Mouse (Mus musculus) T-helper 2 cell (primary cell): ENCODE data around the gene Fam169b.

Experiments
- in situ Hi-C: fragments of 300-600 bp; cut with MboI, MseI; formaldehyde crosslinking; loops from one replicate; pipeline ENCODE4 v1.15.1; 2025; ENCODE audit warnings: high pct_unique_total_duplicates

The Fam169b gene

DNA sequence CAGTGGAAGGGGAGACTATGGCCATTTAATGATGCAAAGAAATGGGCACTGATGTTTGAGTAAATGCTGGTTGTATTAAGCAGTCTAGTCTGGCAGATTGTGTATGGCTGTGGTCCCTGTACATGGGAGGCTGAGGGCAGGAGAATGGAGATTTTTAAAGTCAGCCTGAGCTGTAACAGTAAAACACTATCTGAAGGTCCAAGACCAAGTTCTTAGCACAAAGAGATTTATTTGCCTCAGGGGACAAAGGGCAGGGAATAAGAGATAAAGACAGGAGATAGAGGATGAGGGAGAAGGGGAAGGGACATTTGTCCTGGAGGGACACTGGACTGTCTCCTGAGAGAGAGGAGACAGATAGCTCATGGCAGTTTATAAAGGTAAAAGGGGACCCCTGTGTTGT, at the start of gene Fam169b:
TSS of gene Fam169b (plus strand) at position 325 of the 400 bp plus-strand sequence.
- in situ Hi-C loops, result no loop called here

DNA sequence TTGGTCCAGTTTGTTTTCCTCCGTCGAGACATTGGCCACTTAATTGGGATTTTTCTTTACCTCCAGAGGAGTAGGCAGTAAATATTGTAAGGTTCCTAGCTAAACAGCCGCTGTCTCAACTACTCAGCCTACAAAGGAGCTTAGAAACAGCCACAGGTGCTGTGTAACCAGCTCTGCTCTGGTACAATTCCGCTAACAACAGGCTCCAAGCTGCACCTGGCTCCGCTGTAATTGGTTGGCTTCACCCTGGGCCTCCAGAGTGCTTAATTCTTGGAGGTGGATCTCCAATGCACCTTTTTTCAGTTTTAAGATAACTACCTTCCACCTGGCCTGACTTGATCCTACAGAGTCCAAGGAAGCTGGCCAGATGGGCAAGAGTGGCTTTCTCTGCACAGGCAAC, 49.6 kb upstream of the Fam169b start:
- in situ Hi-C loops, result no loop called here

DNA sequence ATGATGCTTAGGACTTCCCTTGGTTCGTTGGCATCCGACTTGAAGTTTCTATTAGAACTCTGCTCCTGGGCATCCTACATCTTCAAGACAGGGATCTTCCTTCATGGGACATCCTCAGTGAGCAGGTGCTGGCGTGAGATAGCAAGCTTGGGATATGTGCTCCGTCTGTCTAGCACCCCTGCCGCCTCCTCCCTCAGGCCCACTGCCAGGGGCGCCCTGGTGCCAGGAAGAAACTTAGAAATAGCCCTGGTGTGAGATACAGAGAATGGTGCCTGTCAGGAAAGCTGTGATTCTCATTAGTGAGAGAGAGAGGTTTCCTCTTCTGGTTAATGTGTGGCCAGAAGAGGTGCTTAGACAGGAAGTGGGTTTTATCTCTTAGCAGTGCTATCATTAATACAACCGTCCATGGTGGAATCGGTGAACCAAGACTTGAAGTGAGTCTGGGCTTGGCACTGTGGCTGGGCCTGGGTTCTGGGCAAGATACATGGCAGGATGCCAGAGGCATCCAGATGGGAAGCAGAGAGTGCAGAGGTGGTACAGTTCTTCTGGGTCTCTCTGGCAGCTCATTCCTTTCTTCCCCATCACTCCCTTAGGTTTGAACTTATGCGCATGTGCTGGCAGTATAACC, 48.1 kb upstream of the Fam169b start:
- in situ Hi-C loops, result no loop called here

DNA sequence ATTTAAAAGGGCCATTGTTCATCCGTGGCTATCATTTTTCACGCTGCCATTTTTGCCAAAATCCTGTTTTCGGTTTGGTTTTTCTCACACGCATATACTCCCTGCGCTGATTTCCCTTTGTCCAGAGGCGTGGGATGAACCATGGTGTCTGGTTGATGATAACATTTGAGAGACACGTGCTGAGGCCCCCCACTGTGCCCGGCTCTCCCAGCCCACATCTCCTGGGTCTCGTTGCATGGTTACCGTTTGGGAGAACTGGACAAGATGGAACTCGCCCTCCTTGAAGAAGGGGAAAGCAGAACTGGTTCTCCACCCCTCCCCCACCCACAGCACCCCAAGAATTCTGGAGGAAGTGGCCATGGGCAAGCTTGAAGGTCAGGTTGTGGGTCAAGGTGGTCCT, 46.6 kb upstream of the Fam169b start:
- in situ Hi-C loops, result no loop called here

DNA sequence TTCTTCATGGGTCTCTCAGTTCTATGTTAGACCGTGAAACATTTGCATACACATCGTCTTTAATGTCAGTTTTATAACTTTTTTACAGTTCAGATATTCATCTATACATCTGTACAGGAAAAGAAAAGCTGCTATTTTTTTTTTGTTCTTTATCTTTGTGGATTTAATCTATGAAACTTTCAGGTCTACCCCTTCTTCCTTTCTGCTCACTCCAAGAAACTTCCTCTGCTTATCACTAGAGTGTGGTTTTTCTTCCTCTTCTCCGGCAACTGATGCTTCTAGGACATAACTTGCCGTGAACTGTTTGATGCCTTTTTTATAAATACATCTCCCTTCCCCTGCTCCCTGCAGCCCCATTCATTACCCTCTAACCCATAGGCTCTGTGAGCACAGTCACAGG, 46.0 kb upstream of the Fam169b start:
- in situ Hi-C loops, result no loop called here

DNA sequence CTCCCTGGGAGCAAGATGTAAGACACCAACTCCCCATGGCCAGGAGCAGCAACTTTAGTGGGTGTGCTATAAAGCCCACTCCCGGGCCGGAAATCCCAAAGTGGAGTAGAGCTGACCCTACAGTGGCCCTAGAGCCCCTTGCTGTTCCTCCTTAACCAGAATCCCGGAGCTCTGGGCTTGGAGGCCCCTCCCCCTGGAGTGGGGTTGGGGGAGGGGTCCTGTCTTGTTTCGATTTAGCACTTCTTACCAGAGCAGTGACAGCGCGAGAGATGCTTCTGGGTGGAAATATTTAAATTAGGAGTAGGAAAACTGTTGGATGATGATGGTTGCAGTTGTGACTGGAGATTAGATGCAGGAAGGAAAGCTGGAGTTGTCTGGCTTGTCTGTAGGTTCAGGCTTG, 45.1 kb upstream of the Fam169b start:
- in situ Hi-C loops, result no loop called here

DNA sequence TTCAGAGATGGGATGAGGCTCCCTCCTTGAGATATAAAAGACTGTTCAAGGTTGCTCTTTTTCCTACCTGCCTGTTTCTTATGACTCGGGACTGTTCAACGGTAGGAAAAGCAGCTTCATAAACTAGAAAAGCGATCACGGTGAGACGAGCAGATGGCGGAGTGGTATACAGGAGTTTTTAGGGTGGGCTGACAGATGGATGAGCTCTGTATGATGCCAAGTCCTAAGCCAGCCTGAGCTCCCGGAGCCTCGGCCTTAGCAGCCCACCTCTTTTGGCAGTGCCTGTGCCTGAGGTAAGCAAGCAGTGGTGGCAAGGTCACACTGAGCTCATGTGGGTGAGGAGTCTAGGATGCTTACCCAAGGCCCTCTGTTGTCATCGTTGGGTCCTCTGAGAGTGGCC, 42.8 kb upstream of the Fam169b start:
- in situ Hi-C loops, result loop anchor here (10.0 kb wide), 1 partner anchor 556 kb away; no protein-coding TSS in a partner anchor

DNA sequence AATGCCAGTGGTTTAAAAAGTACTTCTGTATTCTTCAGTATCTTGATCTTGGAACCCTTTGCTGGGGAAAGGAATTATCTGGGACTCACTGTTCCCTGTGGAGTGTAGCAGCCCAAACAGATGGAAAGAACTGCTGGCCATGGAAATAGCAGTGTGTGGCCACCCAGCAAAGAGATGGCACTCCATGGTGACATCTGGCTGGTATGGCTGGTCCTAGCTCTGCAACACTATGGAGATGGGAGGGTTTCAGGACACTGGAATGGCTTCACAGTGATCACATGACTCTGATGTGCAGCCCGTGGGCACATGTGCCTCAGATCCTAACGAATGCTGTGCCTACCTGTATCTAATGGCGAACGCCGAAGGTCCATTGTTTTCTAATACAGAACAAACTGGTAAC, 41.1 kb upstream of the Fam169b start:
- in situ Hi-C loops, result loop anchor here (10.0 kb wide), 1 partner anchor 558 kb away; no protein-coding TSS in a partner anchor

DNA sequence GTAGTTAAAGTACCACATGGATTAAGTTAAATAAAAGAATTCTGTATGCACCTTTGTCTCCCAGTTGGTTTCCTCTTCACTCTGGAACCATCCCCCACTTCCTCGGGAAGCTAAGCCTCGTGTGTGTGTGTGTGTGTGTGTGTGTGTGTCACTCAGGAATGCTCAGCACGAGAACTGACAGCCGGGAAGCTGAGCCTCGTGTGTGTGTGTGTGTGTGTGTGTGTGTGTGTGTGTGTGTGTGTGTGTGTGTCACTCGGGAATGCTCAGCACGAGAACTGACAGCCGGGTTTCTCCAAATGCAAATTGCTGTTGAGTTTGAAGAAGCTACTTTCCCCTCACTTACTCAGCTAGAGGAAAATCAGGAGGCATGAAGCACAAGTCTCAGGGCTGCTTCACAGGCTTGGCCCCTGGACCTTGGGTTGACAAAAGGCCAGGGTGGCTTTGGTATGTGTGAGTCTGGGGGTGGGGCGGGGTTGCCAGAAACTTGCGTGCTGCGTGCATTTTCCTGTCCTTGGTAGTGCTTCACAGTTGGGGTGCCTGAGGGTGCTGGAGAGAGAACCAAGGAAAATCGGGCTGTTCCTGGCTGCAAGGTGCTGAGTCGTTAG, 39.9 kb upstream of the Fam169b start:
- in situ Hi-C loops, result loop anchor here (10.0 kb wide), 1 partner anchor 559 kb away; no protein-coding TSS in a partner anchor

DNA sequence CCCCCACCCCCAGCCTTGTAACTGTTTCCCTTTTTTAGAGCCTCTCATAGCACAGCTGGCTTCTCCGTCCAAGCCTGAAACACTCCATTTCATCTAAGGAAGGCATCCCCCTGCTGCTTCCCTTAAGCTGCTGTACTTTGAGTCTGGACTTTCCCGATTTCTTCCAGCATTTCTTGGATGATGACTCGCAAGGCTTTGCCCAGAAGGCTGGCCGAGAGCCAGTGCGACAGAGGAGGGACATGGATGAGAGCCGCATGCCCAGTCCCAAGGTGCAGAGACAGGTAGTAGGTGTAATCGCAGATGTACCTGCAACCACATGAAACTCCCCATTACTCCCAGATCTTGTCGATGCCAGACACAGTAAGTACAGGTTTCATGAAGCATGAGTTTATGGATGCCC, 36.8 kb upstream of the Fam169b start:
- in situ Hi-C loops, result loop anchor here (10.0 kb wide), 1 partner anchor 562 kb away; no protein-coding TSS in a partner anchor

DNA sequence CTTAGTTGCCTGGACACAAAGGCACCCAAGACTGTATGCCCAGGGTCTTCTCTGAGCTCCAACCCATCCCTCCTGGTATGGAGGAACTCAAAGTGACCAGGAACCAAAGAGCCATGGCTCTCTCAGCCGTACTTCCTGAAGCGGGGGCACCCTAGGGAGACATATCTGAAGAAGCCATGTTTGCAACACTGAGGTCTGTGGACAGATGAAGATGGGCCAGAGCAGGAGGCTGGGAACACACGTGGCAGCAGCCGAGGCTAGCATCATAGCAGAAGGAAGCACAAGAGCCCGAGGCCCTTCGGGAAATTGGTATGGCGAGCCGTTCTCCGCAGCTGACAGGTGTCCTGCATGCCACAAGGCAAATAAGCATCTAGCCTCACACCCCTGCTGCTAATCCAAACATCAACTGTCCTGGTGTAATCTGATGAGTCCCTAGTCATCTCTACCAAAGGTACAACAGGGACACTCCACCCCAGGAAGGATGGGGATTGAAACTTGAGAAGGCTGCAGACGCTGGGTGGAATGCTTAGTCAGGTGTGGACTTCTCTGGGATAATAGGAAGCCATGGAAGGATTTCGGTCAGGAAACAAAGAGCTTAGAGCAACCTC, 34.3 kb upstream of the Fam169b start:
- in situ Hi-C loops, result loop anchor here (10.0 kb wide), 1 partner anchor 565 kb away; no protein-coding TSS in a partner anchor

DNA sequence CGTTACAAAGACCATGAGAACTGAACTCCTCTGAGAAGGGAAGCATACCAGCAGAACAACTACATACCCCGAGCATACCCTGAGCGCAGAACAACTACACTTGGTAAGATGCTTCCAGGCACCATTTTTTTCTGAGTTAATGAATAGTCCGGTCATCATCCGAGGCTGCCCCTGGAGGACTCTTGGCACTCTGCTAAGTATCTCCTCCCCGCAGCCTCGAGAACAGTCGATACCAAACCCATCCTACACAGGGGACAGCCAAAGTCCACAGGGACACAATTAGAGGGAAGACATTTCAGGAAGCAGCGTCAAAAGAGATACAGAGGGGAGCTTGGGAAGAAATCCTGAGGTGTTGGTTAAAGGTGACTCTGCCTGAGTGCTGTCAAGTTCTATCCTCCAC, 32.4 kb upstream of the Fam169b start:
- in situ Hi-C loops, result no loop called here

DNA sequence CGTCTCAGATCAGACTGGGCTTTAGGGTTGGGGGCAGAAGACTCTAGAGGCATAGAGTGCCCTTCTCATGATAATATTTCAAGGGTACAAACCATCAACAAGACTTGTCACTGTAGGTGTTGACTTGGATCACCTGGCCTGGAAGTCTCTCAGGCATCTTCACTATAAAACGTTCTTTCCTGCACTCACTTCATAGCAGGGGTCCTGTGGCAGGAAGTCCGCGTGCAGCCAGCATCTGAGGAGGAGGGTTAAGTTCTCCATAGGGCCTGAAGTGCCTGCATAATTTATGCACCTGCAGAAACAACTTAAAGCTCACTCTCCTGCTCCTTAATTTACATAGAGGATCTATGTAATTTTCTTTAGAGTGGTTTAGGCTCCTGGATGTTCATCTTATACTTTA, 28.0 kb upstream of the Fam169b start:
- in situ Hi-C loops, result no loop called here

DNA sequence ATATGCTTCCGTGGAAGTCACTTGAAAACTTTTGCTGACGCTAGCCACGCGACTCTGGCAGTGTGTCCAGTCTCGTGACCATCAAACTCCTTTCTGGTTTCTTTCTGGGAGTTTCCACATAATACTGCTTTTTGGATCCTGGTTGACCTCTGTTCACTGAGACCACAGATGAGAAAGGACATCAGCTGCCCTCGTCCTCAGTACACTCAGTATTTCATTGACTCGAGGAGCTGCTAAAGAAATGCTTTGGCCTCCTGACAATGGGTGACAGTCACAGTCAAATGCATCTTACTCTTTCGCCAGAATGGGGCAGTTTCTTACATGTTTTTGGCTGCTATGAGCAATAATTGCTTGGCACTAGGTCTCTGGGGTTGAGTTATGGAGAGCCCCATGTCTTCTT, 27.4 kb upstream of the Fam169b start:
- in situ Hi-C loops, result no loop called here

DNA sequence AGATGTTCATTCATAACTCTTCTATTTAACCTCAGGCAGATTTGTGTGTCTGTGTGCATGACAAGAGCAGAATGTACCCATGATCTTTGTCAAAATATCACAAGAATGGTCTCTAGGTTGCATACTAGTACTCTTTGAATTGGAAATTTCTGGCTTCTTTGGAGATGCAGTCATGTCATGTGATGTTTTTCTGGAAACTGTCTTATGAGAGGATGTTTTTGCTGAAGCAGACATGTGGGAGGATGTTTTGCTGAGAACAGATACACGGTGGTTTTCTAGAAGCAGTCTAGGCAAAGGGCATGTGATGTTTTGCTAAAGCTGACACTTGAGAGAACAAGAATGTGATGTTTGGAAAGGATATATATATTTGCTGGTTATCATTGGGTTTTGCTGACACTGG, 23.2 kb upstream of the Fam169b start:
- in situ Hi-C loops, result no loop called here

DNA sequence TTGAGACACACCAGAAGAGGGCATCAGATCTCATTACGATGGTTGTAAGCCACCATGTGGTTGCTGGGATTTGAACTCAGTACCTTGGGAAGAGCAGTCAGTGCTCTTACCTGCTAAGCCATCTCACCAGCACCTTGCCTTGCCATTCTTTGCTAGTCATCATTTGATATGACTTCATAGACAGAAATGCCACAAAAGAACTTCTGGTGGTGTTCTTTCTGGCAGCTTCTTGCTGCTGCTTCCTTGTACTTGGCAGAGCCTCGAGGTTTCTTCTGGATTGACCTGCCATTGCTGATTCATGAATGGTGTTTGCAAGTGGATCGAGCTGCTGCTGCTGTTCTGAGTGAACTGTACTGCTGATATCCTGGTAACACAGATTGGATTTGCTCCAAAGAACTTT, 22.7 kb upstream of the Fam169b start:
- in situ Hi-C loops, result no loop called here

DNA sequence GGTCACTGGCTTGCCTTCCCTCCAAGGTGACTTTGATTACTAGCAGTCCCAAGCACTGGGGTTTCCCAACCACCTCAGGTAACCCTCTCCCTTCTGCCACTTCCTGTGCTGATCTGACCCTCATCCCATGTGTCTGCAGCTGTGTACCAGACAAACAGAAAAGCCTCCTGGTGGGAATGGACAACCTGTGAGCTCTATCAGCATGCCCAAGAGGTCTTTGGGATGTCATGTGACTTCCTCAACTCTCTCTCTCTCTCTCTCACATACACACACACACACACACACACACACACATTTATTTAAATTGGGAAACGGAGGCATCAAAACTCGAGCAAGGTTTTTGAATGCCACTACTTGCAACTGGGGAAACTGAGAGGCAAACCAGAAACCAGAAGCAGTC, 15.9 kb upstream of the Fam169b start:
- in situ Hi-C loops, result no loop called here

DNA sequence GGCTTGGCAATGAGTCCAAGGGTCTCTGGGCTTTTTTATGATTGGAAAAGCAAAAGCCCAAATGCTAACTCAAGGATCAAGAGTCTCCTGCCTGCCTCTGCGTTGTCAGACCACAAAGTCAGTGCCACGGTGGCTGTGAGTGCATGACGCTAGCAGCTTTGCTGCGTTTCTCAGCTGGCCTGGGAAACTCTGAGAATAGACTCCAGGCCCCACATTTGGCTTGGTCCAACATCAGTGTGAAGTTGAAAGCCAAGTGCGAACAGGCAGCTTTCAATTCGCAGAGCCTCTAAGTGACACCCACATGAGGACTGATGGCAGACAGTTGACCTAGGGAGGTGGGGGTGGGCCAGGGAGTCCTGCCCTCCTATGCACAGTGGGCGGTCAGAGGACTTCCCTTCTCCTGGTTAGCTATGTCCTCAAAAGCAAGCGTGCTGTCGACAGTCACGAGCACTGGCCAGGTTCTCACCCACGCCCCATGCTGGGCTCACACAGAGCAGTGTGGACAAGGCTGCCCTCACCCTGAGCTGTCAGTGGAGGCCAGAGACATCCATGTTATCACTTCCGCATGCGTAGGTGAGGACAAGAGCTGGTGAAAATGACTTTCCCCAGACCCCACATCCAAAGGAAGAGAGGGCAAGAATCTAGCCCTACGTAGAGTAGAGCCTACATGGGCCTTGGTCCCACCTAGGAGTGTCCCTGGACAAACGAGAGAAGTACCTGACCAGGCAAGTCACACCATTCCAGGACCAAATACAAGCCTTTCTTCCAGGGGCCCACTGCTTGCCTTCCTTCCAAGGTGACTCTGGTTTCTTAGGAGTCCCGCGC, 15.1 kb upstream of the Fam169b start:
- in situ Hi-C loops, result no loop called here

DNA sequence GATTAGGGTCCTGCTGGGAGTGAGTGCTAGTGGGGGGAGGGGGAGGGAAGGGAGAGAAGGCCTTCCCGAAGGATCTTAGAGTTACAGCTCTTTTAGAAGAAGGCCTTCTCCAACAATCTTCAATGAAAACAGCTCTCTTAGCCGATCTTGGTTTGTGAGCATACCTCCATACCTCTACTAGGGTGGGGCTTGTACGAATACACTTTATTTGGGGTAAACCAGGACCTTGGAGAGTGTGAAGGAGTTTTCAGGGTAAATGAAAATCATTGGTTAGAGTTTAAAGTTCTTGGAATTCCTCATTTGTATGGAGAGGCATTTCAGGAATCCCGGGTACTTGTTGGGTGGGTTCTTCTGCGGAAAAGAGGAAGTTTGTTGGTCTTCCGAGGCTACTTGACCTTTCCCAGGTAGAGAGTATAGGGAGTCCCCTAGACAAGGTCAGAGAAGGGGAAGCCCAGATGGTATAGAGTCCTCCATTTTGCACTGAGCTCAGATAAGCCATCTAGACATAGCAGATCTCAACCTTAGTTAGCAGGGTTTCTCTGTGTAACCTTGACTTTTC, 14.0 kb upstream of the Fam169b start:
- in situ Hi-C loops, result loop anchor here (10.0 kb wide), 1 partner anchor 1575 kb away; the partner anchor contains the start of genes Asb7 and Lins1

DNA sequence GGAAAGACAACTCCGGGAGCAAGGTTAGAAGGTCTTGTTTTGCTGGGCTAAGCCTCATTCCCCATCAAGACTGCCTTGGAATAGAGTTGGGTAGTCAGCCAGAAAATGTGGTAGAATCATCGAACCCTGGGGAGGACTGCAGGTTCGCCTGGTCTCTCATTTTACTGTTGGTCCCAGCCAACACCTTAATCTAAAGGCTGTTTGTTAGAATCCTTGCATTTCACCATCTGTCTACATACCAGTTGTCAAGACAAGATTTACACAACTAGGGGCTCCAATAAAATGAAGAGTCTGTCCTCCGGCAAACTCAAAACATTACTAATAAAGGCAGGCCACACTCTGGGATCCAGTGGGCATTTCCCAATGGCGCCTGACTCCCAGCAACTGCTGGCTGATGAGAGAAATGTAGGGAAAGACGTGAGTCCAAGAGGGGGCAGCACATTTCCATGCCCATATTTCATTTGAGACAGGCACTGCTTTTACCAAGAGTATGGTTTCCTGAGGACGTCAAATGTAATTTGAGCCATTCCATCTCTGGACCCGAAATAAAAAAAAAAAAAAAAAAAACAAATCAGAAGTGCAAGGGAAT, 10.9 kb upstream of the Fam169b start:
- in situ Hi-C loops, result loop anchor here (10.0 kb wide), 1 partner anchor 1578 kb away; the partner anchor contains the start of genes Asb7 and Lins1

DNA sequence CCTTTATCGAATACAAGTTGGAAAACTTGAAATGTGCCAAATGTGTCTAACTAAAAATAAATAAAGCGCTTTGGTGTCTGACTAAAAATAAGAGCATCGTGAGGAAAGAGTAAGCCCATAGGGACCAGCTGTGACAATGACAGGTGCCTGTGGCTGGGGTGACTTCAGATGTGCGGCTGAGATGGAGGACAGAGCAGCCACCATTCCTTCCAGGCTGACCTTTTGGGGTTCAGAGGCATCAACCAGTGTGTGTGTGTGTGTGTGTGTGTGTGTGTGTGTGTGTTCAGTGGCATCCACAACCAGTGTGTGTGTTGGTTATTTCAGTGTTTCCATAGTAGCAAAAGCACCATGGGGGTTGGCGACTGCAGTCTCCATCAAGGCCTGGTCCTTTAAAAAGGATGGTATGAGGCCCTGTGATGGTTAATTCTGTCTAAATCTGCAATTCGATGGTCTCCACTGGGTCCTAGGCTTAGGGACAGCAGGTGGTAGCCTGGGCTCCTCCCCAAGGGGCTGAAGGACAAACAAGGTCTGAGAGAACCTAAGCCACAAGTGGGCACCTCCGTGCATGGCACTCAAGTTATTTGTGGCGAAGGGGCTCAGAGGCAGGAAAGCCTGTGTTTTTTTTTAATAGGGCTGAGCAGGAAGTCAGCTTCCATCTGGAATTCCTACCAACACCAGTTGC, 10.2 kb upstream of the Fam169b start:
- in situ Hi-C loops, result loop anchor here (10.0 kb wide), 1 partner anchor 1579 kb away; the partner anchor contains the start of genes Asb7 and Lins1
